Comparison of ENCODE assay signal across 8 mouse cellular contexts in genomic region chr5:127648046-127648445, GRCm38 (mm10). TPM values are rescaled to one million over a fixed set of nuclear protein-coding genes. Genes with fewer than 3 reads are reported as not detected.
DNase-seq lines count a peak whose midpoint lies in the region; ATAC-seq and TF ChIP-seq lines count a peak whose summit lies in the region.

No protein-coding gene starts in this region.

- peak; percentile 30; the same call in 1 of the 2 replicates for TF ChIP-seq CTCF in cerebellum, adult 2 months (IDR thresholded peaks at IDR 0.05; ENCODE audit: borderline replicate concordance, insufficient read depth, low read depth, low read length)
- TF ChIP-seq CTCF in liver, postnatal 0 days (IDR thresholded peaks at IDR 0.05; ENCODE audit: low read depth) = peak; percentile 46
- TF ChIP-seq CTCF in lung, postnatal 0 days (IDR thresholded peaks at IDR 0.05) = peak; percentile 54

- peak in 1 of 2 experiments; percentile 18 for DNase-seq in cerebellum, adult 2 months
- DNase-seq in cerebellum, adult 9-11 months = no peak
- DNase-seq in liver, postnatal 0 days = no peak
- DNase-seq in cerebellum, adult 8-10 months = peak; percentile 17
- DNase-seq in lung, postnatal 0 days (ENCODE audit: low spot score) = no peak
- DNase-seq in midbrain, embryonic 10.5 days (ENCODE audit: low spot score) = no peak

- peaks cover 12% of the 10 kb centered on the region for H3K9me3 ChIP-seq in liver, postnatal 0 days (ENCODE audit: low read length)
- no peaks in the 10 kb centered on the region; the same call in 1 of the 2 replicates for H3K9me3 ChIP-seq in liver, embryonic 12.5 days (replicated peaks)
- H3K9me3 ChIP-seq in lung, postnatal 0 days (ENCODE audit: low read length) = no peaks in the 10 kb centered on the region
- peaks cover 10% of the 10 kb centered on the region; the same call in 1 of the 2 replicates for H3K9me3 ChIP-seq in midbrain, embryonic 10.5 days (replicated peaks)

- H3K27me3 ChIP-seq in cerebellum, adult 2 months (ENCODE audit: control insufficient read depth, insufficient read depth, low read length) = no peaks in the 10 kb centered on the region
- no peaks in the 10 kb centered on the region for H3K27me3 ChIP-seq in liver, postnatal 0 days (ENCODE audit: insufficient read depth, low read length)
- no peaks in the 10 kb centered on the region for H3K27me3 ChIP-seq in liver, embryonic 12.5 days (replicated peaks)
- H3K27me3 ChIP-seq in lung, postnatal 0 days (replicated peaks; ENCODE audit: insufficient read depth, low read length) = no peaks in the 10 kb centered on the region
- H3K27me3 ChIP-seq in midbrain, embryonic 10.5 days (ENCODE audit: low read depth, poor library complexity, severe bottlenecking) = no peaks in the 10 kb centered on the region

- ATAC-seq in liver, postnatal 0 days = no peak
- no peak for ATAC-seq in liver, embryonic 12.5 days
- no peak for ATAC-seq in lung, postnatal 0 days
- no peak for ATAC-seq in CD4-positive, CD25-positive, alpha-beta regulatory T cell, adult 4 months

- no peak overlapping the region for H3K9ac ChIP-seq in liver, postnatal 0 days (replicated peaks)
- no peak overlapping the region for H3K9ac ChIP-seq in liver, embryonic 12.5 days
- no peak overlapping the region for H3K9ac ChIP-seq in lung, postnatal 0 days (replicated peaks; ENCODE audit: low read depth)

- peaks cover 23% of the 10 kb centered on the region for H3K36me3 ChIP-seq in liver, postnatal 0 days (replicated peaks; ENCODE audit: insufficient read depth, low read length)
- H3K36me3 ChIP-seq in liver, embryonic 12.5 days = no peaks in the 10 kb centered on the region
- H3K36me3 ChIP-seq in lung, postnatal 0 days (ENCODE audit: insufficient read depth, low read length) = no peaks in the 10 kb centered on the region
- H3K36me3 ChIP-seq in midbrain, embryonic 10.5 days = peaks cover 19% of the 10 kb centered on the region

- WGBS in cerebellum, adult 2 months = 67% methylated on average over 6 of the region's 6 CpGs
- WGBS in liver, postnatal 0 days (ENCODE audit: insufficient replicate concordance) = 67% methylated on average over 6 of the region's 6 CpGs
- 55% methylated on average over 6 of the region's 6 CpGs for WGBS in liver, embryonic 12.5 days (ENCODE audit: insufficient replicate concordance)
- WGBS in lung, postnatal 0 days = 64% methylated on average over 6 of the region's 6 CpGs
- 79% methylated on average over 6 of the region's 6 CpGs for WGBS in midbrain, embryonic 10.5 days

- no peak for TF ChIP-seq EP300 in liver, postnatal 0 days (IDR thresholded peaks at IDR 0.05; ENCODE audit: low read depth)
- no peak for TF ChIP-seq EP300 in lung, postnatal 0 days (IDR thresholded peaks at IDR 0.05)

- TF ChIP-seq POLR2A in cerebellum, adult 2 months (IDR thresholded peaks at IDR 0.05; ENCODE audit: borderline replicate concordance, insufficient read depth, low read length) = no peak

- H3K4me1 ChIP-seq in cerebellum, adult 2 months (ENCODE audit: control insufficient read depth, insufficient read depth, low read length) = no peaks in the 10 kb centered on the region
- no peaks in the 10 kb centered on the region for H3K4me1 ChIP-seq in liver, postnatal 0 days (ENCODE audit: insufficient read depth)
- no peaks in the 10 kb centered on the region for H3K4me1 ChIP-seq in liver, embryonic 12.5 days
- no peaks in the 10 kb centered on the region for H3K4me1 ChIP-seq in lung, postnatal 0 days (ENCODE audit: insufficient read depth, low read depth, low read length)
- H3K4me1 ChIP-seq in midbrain, embryonic 10.5 days = no peaks in the 10 kb centered on the region

- H3K27ac ChIP-seq in cerebellum, adult 2 months (ENCODE audit: insufficient read depth, low read length) = no peak overlapping the region
- H3K27ac ChIP-seq in liver, postnatal 0 days (ENCODE audit: low read depth) = no peak overlapping the region
- no peak overlapping the region for H3K27ac ChIP-seq in liver, embryonic 12.5 days
- no peak overlapping the region for H3K27ac ChIP-seq in lung, postnatal 0 days (ENCODE audit: low read length)
- H3K27ac ChIP-seq in midbrain, embryonic 10.5 days (replicated peaks) = no peak overlapping the region

- H3K4me3 ChIP-seq in cerebellum, adult 2 months (replicated peaks; ENCODE audit: insufficient read depth, low read depth, low read length) = no peak overlapping the region
- no peak overlapping the region for H3K4me3 ChIP-seq in liver, postnatal 0 days (ENCODE audit: low read depth, low read length)
- H3K4me3 ChIP-seq in liver, embryonic 12.5 days = no peak overlapping the region
- H3K4me3 ChIP-seq in lung, postnatal 0 days (ENCODE audit: low read depth, low read length) = no peak overlapping the region
- no peak overlapping the region for H3K4me3 ChIP-seq in midbrain, embryonic 10.5 days

- H3K4me2 ChIP-seq in liver, postnatal 0 days (ENCODE audit: low read depth, low read length) = no peak overlapping the region
- H3K4me2 ChIP-seq in liver, embryonic 12.5 days = no peak overlapping the region
- no peak overlapping the region for H3K4me2 ChIP-seq in lung, postnatal 0 days (replicated peaks; ENCODE audit: low read depth, low read length)

RNA-seq across cellular contexts. Expression of gene Slc15a4, which starts 15.3 kb away (rescaled TPM):
- polyA plus RNA-seq in cerebellum, adult 2 months (2012; rRNA removed) = 24.2 and 24.9 TPM in 2 replicates
- 10.4 and 11.3 TPM in 2 replicates for polyA plus RNA-seq in liver, postnatal 0 days (2015; fragmentation: Nextera tagmentation; extraction: Ambion mirVana)
- polyA plus RNA-seq in liver, embryonic 12.5 days (2016; fragmentation: Nextera tagmentation; extraction: Ambion mirVana) = 14.1 and 14.9 TPM in 2 replicates
- 19.4 and 22.1 TPM in 2 replicates for polyA plus RNA-seq in lung, postnatal 0 days (2015; fragmentation: Nextera tagmentation; extraction: Ambion mirVana)
- polyA plus RNA-seq in CD4-positive, CD25-positive, alpha-beta regulatory T cell, adult 4 months (2017; shearing (Covaris generic)) = 1 to 10 TPM; 3.3 to 3.9 TPM
- 23.8 and 26.1 TPM in 2 replicates for polyA plus RNA-seq in midbrain, embryonic 10.5 days (2016; fragmentation: Nextera tagmentation; extraction: Ambion mirVana)

RNA-seq across cellular contexts. Expression of gene Glt1d1, which starts 16.0 kb away (rescaled TPM):
- 13.8 and 16.0 TPM in 2 replicates for polyA plus RNA-seq in cerebellum, adult 2 months (2012; rRNA removed)
- polyA plus RNA-seq in liver, postnatal 0 days (2015; fragmentation: Nextera tagmentation; extraction: Ambion mirVana) = 2.6 and 2.9 TPM in 2 replicates
- 0.08 and 0.28 TPM in 2 replicates for polyA plus RNA-seq in liver, embryonic 12.5 days (2016; fragmentation: Nextera tagmentation; extraction: Ambion mirVana)
- 0.08 and 0.19 TPM in 2 replicates for polyA plus RNA-seq in lung, postnatal 0 days (2015; fragmentation: Nextera tagmentation; extraction: Ambion mirVana)
- polyA plus RNA-seq in CD4-positive, CD25-positive, alpha-beta regulatory T cell, adult 4 months (2017; shearing (Covaris generic)) = not detected
- 1.3 and 1.4 TPM in 2 replicates for polyA plus RNA-seq in midbrain, embryonic 10.5 days (2016; fragmentation: Nextera tagmentation; extraction: Ambion mirVana)
